Mouse (Mus musculus): ENCODE results near the gene Dennd4c. TPM values are rescaled to one million over a fixed set of nuclear protein-coding genes. Genes with fewer than 3 reads are reported as not detected.
A peak's percentile ranks its signal among the peaks of the same experiment; 100 is the strongest.

Dennd4c gene
- polyA plus RNA-seq, 1 experiment = 2.5 TPM

- Histone ChIP-seq H3K79me2 (ENCODE audit: control insufficient read depth, insufficient read depth) (no peaks in the 10 kb centered on the region), H3K36me3 (ENCODE audit: control insufficient read depth, insufficient read depth) (no peaks in the 10 kb centered on the region), H3K4me3 (no peak overlapping the region), H3K27me3 (ENCODE audit: control insufficient read depth, insufficient read depth, insufficient read length) (peaks cover 10% of the 10 kb centered on the region), H3K4me2 (ENCODE audit: low read depth) (no peak overlapping the region), H3ac (ENCODE audit: control insufficient read depth, insufficient read length) (no peak overlapping the region)
- TF ChIP-seq E2F4 (IDR thresholded peaks at IDR 0.05; ENCODE audit: insufficient read depth) = no peak
- TF ChIP-seq POLR2A (IDR thresholded peaks at IDR 0.05; ENCODE audit: insufficient read length, low read depth) = no peak
- no peak for TF ChIP-seq POLR2AphosphoS2 (IDR thresholded peaks at IDR 0.05; ENCODE audit: insufficient read length, low read depth)
- TF ChIP-seq MYOD1 (IDR thresholded peaks at IDR 0.05; ENCODE audit: control insufficient read depth in 1 of 3, insufficient read length in 2 of 3, low read depth in 2 of 3) = no peak
- no peak for TF ChIP-seq TCF12 (IDR thresholded peaks at IDR 0.05; ENCODE audit: insufficient read depth, poor library complexity, severe bottlenecking)
- no peak for TF ChIP-seq USF1 (IDR thresholded peaks at IDR 0.05; ENCODE audit: low read depth)
- no peak for TF ChIP-seq MYOG (IDR thresholded peaks at IDR 0.05; ENCODE audit: control insufficient read depth in 1 of 3, insufficient read depth in 1 of 3, insufficient read length in 2 of 3, low read depth in 2 of 3)
- no peak for TF ChIP-seq SRF (IDR thresholded peaks at IDR 0.05; ENCODE audit: control insufficient read depth, insufficient read length, low read depth)
- no peak for TF ChIP-seq MAX (IDR thresholded peaks at IDR 0.05; ENCODE audit: low read depth)
- no peak for TF ChIP-seq REST (IDR thresholded peaks at IDR 0.05; ENCODE audit: insufficient read depth, insufficient read length)
- TF ChIP-seq TCF3 (IDR thresholded peaks at IDR 0.05; ENCODE audit: insufficient read length, low read depth) = no peak
- TF ChIP-seq CEBPB (IDR thresholded peaks at IDR 0.05; ENCODE audit: insufficient read depth, poor library complexity, severe bottlenecking) = no peak
Measured at GRCm38 (mm10) chr4:86884945-86885344, 136.6 kb downstream of the Dennd4c start.

- Histone ChIP-seq H3K4me3 (no peak overlapping the region), H3K27me3 (ENCODE audit: control insufficient read depth, insufficient read depth, insufficient read length) (peaks cover 10% of the 10 kb centered on the region), H3K36me3 (ENCODE audit: control insufficient read depth, insufficient read depth) (no peaks in the 10 kb centered on the region), H3K4me2 (ENCODE audit: low read depth) (peak overlapping the region; percentile 19), H3ac (ENCODE audit: control insufficient read depth, insufficient read length) (no peak overlapping the region), H3K79me2 (ENCODE audit: control insufficient read depth, insufficient read depth) (no peaks in the 10 kb centered on the region)
- TF ChIP-seq MYOD1 (IDR thresholded peaks at IDR 0.05; ENCODE audit: control insufficient read depth in 1 of 3, insufficient read length in 2 of 3, low read depth in 2 of 3) (no peak), MAX (IDR thresholded peaks at IDR 0.05; ENCODE audit: low read depth) (no peak), USF1 (IDR thresholded peaks at IDR 0.05; ENCODE audit: low read depth) (no peak), TCF12 (IDR thresholded peaks at IDR 0.05; ENCODE audit: insufficient read depth, poor library complexity, severe bottlenecking) (no peak), E2F4 (IDR thresholded peaks at IDR 0.05; ENCODE audit: insufficient read depth) (no peak), TCF3 (IDR thresholded peaks at IDR 0.05; ENCODE audit: insufficient read length, low read depth) (no peak), POLR2AphosphoS2 (IDR thresholded peaks at IDR 0.05; ENCODE audit: insufficient read length, low read depth) (no peak), REST (IDR thresholded peaks at IDR 0.05; ENCODE audit: insufficient read depth, insufficient read length) (no peak), CEBPB (IDR thresholded peaks at IDR 0.05; ENCODE audit: insufficient read depth, poor library complexity, severe bottlenecking) (no peak), MYOG (IDR thresholded peaks at IDR 0.05; ENCODE audit: control insufficient read depth in 1 of 3, insufficient read depth in 1 of 3, insufficient read length in 2 of 3, low read depth in 2 of 3) (no peak), SRF (IDR thresholded peaks at IDR 0.05; ENCODE audit: control insufficient read depth, insufficient read length, low read depth) (no peak), POLR2A (IDR thresholded peaks at IDR 0.05; ENCODE audit: insufficient read length, low read depth) (no peak)
Measured at GRCm38 (mm10) chr4:86885790-86886159, 137.4 kb downstream of the Dennd4c start.

GRCm38 (mm10) chr4:86886160-86886878 lies 138.0 kb downstream of the Dennd4c start:
- no peak for TF ChIP-seq SRF (IDR thresholded peaks at IDR 0.05; ENCODE audit: control insufficient read depth, insufficient read length, low read depth)
- TF ChIP-seq POLR2A (IDR thresholded peaks at IDR 0.05; ENCODE audit: insufficient read length, low read depth) = no peak
- TF ChIP-seq E2F4 (IDR thresholded peaks at IDR 0.05; ENCODE audit: insufficient read depth) = no peak
- Histone ChIP-seq H3K27me3 (ENCODE audit: control insufficient read depth, insufficient read depth, insufficient read length) (peaks cover 10% of the 10 kb centered on the region), H3K4me2 (ENCODE audit: low read depth) (peak overlapping the region; percentile 19), H3K79me2 (ENCODE audit: control insufficient read depth, insufficient read depth) (no peaks in the 10 kb centered on the region), H3ac (ENCODE audit: control insufficient read depth, insufficient read length) (no peak overlapping the region), H3K36me3 (ENCODE audit: control insufficient read depth, insufficient read depth) (no peaks in the 10 kb centered on the region), H3K4me3 (no peak overlapping the region)

- H3ac ChIP-seq (ENCODE audit: control insufficient read depth, insufficient read length) = no peak overlapping the region
- TF ChIP-seq SRF (IDR thresholded peaks at IDR 0.05; ENCODE audit: control insufficient read depth, insufficient read length, low read depth) = no peak
- no peak for TF ChIP-seq MYOD1 (IDR thresholded peaks at IDR 0.05; ENCODE audit: control insufficient read depth in 1 of 3, insufficient read length in 2 of 3, low read depth in 2 of 3)
- TF ChIP-seq USF1 (IDR thresholded peaks at IDR 0.05; ENCODE audit: low read depth) = no peak
- no peak for TF ChIP-seq POLR2A (IDR thresholded peaks at IDR 0.05; ENCODE audit: insufficient read length, low read depth)
- no peak for TF ChIP-seq POLR2AphosphoS2 (IDR thresholded peaks at IDR 0.05; ENCODE audit: insufficient read length, low read depth)
- TF ChIP-seq E2F4 (IDR thresholded peaks at IDR 0.05; ENCODE audit: insufficient read depth) = no peak
- TF ChIP-seq REST (IDR thresholded peaks at IDR 0.05; ENCODE audit: insufficient read depth, insufficient read length) = no peak
- TF ChIP-seq TCF12 (IDR thresholded peaks at IDR 0.05; ENCODE audit: insufficient read depth, poor library complexity, severe bottlenecking) = no peak
- TF ChIP-seq MAX (IDR thresholded peaks at IDR 0.05; ENCODE audit: low read depth) = no peak
- TF ChIP-seq MYOG (IDR thresholded peaks at IDR 0.05; ENCODE audit: control insufficient read depth in 1 of 3, insufficient read depth in 1 of 3, insufficient read length in 2 of 3, low read depth in 2 of 3) = no peak
- TF ChIP-seq TCF3 (IDR thresholded peaks at IDR 0.05; ENCODE audit: insufficient read length, low read depth) = no peak
- TF ChIP-seq CEBPB (IDR thresholded peaks at IDR 0.05; ENCODE audit: insufficient read depth, poor library complexity, severe bottlenecking) = no peak
- peaks cover 10% of the 10 kb centered on the region for H3K27me3 ChIP-seq (ENCODE audit: control insufficient read depth, insufficient read depth, insufficient read length)
- H3K79me2 ChIP-seq (ENCODE audit: control insufficient read depth, insufficient read depth) = no peaks in the 10 kb centered on the region
- no peak overlapping the region for H3K4me2 ChIP-seq (ENCODE audit: low read depth)
- no peaks in the 10 kb centered on the region for H3K36me3 ChIP-seq (ENCODE audit: control insufficient read depth, insufficient read depth)
- no peak overlapping the region for H3K4me3 ChIP-seq
Measured at GRCm38 (mm10) chr4:86887879-86888278, 139.5 kb downstream of the Dennd4c start.

All from myocyte (in vitro differentiated cells).